Mouse (Mus musculus): Measurements from ENCODE around the gene Qpct. TPM values are rescaled to one million over a fixed set of nuclear protein-coding genes. Genes with fewer than 3 reads are reported as not detected.

The Qpct gene
- polyA plus RNA-seq (2012; ENCODE audit: insufficient read depth, insufficient read length, low replicate concordance, missing spikeins), result not detected in 2 replicates

DNA sequence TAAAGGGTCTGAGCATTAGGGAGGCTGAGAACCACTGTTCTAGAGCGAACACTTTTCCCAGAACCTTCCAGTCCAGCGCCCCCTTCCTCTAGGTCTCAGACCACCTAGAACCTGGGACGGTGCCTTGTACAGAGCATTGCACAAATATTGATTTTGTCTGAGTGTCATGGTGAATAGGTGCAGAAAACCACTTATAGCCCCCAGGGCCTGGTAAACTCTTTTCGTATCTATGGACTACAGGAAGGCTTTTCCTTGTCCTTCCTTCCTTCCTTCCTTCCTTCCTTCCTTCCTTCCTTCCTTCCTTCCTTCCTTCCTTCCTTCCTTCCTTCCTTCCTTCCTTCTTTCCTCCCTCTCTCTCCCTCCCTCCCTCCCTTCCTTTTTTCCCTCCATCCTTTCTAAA, at the start of gene Qpct:
Gene Qpct (plus strand): TSS at position 301 of the 400 bp plus-strand sequence.
- WGBS, result 79% methylated on average over 4 of the region's 4 CpGs
- H3K27ac ChIP-seq (ENCODE audit: insufficient read depth, low read depth, low read length), result peak within 1 kb of the TSS; percentile 59

DNA sequence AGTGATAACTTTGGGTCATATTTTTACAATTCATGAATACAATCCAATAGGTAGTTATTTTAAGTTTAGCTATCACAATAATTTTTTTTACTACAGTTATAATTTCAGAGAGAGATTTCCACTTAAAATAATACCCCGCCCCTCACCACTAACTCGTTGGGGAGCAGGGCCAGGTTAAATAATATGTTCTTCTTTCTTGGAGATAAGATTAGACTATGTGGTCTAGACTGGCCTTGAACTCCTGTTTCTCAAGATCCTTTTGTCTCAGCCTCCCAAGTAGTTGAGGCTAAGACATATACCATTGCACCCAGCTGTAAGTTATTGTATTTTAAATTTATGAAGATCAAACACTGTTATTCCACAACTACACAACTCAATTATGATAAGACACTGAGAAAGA, 38.1 kb upstream of the Qpct start:
- Histone ChIP-seq H3K4me3 (ENCODE audit: insufficient read depth, low read depth, low read length) (no peak overlapping the region), H3K4me1 (ENCODE audit: control insufficient read depth, insufficient read depth, low read length) (peaks cover 2% of the 10 kb centered on the region; the same call in 1 of the 2 replicates), H3K27ac (ENCODE audit: insufficient read depth, low read depth, low read length) (no peak overlapping the region)
- no peak for TF ChIP-seq CTCF (IDR thresholded peaks at IDR 0.05; ENCODE audit: insufficient read depth, low read depth, low read length)
- no peak for TF ChIP-seq POLR2A (IDR thresholded peaks at IDR 0.05; ENCODE audit: insufficient read depth, low read depth, low read length)
- WGBS, result 76% methylated on average over 2 of the region's 2 CpGs

More for the DNA sequence above, at the start of gene Qpct:
- TF ChIP-seq POLR2A (IDR thresholded peaks at IDR 0.05; ENCODE audit: insufficient read depth, low read depth, low read length) (no peak), CTCF (IDR thresholded peaks at IDR 0.05; ENCODE audit: insufficient read depth, low read depth, low read length) (no peak)
- no peaks in the 10 kb centered on the region for H3K4me1 ChIP-seq (ENCODE audit: control insufficient read depth, insufficient read depth, low read length)
- peak within 1 kb of the TSS; percentile 68 for H3K4me3 ChIP-seq (ENCODE audit: insufficient read depth, low read depth, low read length)

DNA sequence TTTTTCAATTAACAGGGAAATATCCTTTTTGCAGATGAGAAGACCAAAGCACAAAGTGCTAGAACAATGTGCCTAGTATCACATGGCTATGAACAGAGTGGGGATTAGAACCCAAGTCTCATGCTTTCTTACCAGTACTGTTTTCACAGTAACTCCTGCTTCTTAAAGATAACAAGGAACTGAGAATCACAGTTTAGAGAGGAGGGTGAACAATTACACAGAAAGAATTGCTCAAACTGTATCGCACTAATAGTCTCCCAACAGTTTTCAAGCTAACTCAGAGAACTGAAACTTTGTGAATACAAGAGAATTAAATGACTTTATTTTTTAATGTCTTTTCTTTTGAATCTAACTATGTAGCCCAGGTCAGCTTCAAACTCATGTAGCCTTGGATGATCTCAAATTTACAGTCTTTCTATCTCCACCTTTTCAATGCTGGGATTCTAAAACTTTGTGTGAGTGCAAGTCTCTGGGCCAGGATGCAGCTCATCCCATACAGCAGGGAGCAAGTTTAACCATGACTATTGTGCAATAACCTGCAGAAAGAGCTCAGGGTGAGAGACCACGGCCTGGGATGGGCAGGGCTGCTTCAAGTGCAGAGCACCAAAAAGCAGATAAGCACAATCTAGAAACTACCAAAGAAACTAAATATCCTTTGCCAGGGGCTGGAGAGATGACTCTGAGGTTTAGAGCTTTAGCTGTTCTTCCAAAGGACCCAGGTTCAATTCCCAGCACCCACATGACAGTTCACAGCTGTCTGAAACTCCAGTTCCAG, 36.6 kb upstream of the Qpct start:
- 96% methylated on average over 2 of the region's 2 CpGs for WGBS
- Histone ChIP-seq H3K4me3 (ENCODE audit: insufficient read depth, low read depth, low read length) (no peak overlapping the region), H3K4me1 (ENCODE audit: control insufficient read depth, insufficient read depth, low read length) (peaks cover 2% of the 10 kb centered on the region; the same call in 1 of the 2 replicates), H3K27ac (ENCODE audit: insufficient read depth, low read depth, low read length) (no peak overlapping the region)
- TF ChIP-seq POLR2A (IDR thresholded peaks at IDR 0.05; ENCODE audit: insufficient read depth, low read depth, low read length), result no peak
- TF ChIP-seq CTCF (IDR thresholded peaks at IDR 0.05; ENCODE audit: insufficient read depth, low read depth, low read length), result no peak

DNA sequence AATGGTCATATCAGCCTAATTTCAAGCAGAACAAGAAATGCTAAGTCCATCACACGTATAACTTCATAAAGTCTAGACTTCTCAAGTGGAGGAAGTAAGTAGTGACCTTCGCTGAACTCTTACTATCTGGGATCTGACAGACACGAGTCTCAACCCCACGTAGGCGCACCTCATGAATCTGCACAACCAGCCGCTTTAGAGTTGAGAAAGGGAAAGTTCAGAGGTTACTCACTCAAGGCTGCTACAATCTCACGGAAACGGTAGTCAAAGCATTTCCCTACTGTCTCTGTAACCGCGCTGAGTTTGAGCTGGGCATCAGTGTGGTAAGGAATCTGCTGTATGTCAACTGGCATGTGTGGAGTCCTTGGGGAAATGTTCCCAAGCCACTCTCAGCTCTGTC, 35.9 kb upstream of the Qpct start:
- peaks cover 3% of the 10 kb centered on the region; the same call in 1 of the 2 replicates for H3K4me1 ChIP-seq (ENCODE audit: control insufficient read depth, insufficient read depth, low read length)
- 92% methylated on average over 10 of the region's 10 CpGs for WGBS
- no peak overlapping the region for H3K27ac ChIP-seq (ENCODE audit: insufficient read depth, low read depth, low read length)
- H3K4me3 ChIP-seq (ENCODE audit: insufficient read depth, low read depth, low read length), result no peak overlapping the region
- TF ChIP-seq CTCF (IDR thresholded peaks at IDR 0.05; ENCODE audit: insufficient read depth, low read depth, low read length), result no peak
- no peak for TF ChIP-seq POLR2A (IDR thresholded peaks at IDR 0.05; ENCODE audit: insufficient read depth, low read depth, low read length)

DNA sequence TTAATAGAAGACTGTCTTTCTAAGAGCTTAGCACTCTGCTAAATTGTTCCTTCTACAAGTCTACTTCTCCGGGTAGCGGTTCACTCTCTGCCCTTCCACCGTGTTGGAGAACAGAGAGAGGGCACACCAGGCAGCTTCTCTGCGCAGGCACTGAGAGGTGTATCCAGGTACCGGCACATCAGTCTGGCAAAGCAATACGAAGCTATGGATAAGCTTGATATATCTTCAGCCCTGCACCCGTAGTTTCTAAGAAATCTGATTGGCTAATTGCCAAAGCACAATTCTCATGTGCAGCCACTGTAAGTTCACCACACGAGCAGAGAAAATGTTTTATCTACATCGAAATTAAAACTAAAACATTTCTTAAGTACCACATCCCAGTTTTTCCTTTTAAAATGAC, 33.3 kb upstream of the Qpct start:
- H3K4me1 ChIP-seq (ENCODE audit: control insufficient read depth, insufficient read depth, low read length), result peaks cover 7% of the 10 kb centered on the region; the same call in 1 of the 2 replicates
- H3K4me3 ChIP-seq (ENCODE audit: insufficient read depth, low read depth, low read length), result peak overlapping the region; percentile 10; the same call in 1 of the 2 replicates
- no peak for TF ChIP-seq CTCF (IDR thresholded peaks at IDR 0.05; ENCODE audit: insufficient read depth, low read depth, low read length)
- TF ChIP-seq POLR2A (IDR thresholded peaks at IDR 0.05; ENCODE audit: insufficient read depth, low read depth, low read length), result no peak
- no peak overlapping the region for H3K27ac ChIP-seq (ENCODE audit: insufficient read depth, low read depth, low read length)
- 39% methylated on average over 9 of the region's 9 CpGs for WGBS

DNA sequence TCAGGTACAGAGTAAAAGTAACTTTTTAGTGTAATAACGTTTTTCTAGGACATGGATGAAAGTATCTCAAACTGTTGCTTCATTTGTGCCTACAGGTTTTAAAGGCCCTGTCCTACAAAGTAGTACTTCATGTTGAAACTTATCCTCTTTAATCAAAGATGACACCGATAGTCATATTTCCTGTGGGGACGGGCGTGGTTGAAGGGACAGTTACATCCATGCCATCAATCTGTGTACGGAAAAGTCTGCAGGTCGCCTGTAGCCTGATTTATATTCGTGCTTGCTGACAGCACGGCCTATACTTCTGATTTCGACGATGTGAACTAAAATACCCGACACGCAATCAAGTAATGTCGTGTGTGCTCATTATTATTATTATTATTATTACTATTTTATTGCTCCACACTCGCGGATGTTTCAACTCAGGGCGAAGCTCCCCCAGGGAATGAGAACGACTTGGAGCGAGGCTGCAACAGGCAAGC, 31.9 kb upstream of the Qpct start:
- WGBS, result 14% methylated on average over 18 of the region's 18 CpGs
- Histone ChIP-seq H3K4me3 (ENCODE audit: insufficient read depth, low read depth, low read length) (peak overlapping the region; percentile 98), H3K4me1 (ENCODE audit: control insufficient read depth, insufficient read depth, low read length) (peaks cover 7% of the 10 kb centered on the region; the same call in 1 of the 2 replicates), H3K27ac (ENCODE audit: insufficient read depth, low read depth, low read length) (no peak overlapping the region)
- TF ChIP-seq CTCF (IDR thresholded peaks at IDR 0.05; ENCODE audit: insufficient read depth, low read depth, low read length) (no peak), POLR2A (IDR thresholded peaks at IDR 0.05; ENCODE audit: insufficient read depth, low read depth, low read length) (no peak)

DNA sequence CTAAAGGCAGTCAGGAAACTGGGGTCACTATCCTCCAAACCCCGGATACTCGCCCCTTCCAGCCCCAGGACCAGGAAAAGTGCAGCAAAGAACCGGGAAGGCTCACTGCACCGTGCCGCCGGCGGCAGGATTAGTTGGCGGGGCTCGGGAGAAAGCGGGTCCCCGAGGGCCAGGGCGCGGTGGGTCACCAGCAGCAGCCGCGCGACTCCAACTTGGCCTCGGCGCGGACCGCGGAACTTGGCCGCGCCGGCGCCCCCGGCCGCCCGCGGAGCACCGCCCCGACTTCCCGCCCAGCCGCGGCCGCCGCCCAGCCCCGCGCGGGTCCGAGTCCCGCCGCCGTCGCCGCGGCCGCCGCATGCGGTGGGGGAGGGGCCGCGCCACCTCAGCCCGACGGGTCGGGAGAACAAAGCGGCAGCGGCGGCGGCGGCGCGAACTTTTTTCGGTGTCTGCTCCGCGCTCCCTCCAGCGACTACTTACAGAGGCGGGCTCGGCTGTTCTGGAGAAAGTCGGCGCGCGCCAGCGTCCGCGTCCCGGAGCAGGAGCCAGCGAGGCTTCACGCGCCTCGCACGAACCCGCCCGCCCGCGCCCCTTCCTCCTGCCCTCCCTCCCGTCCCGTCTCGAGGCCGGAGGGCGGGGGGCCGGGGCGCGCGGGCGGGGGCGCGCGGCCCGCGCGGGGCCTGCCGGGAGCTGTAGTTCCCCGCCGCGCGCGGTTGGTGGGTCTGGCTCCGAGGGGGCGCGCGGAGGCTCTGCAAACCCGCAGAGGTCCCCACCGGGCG, 31.3 kb upstream of the Qpct start, which contains the start of gene Prkd3:
Gene Prkd3 (minus strand): TSS at position 609 of the 776 bp plus-strand sequence.
- no peak within 1 kb of the TSS for H3K27ac ChIP-seq (ENCODE audit: insufficient read depth, low read depth, low read length)
- H3K4me3 ChIP-seq (ENCODE audit: insufficient read depth, low read depth, low read length), result peak within 1 kb of the TSS; percentile 98
- TF ChIP-seq POLR2A (IDR thresholded peaks at IDR 0.05; ENCODE audit: insufficient read depth, low read depth, low read length) (no peak), CTCF (IDR thresholded peaks at IDR 0.05; ENCODE audit: insufficient read depth, low read depth, low read length) (no peak)
- 2% methylated on average over 100 of the region's 113 CpGs for WGBS
- peaks cover 7% of the 10 kb centered on the region; the same call in 1 of the 2 replicates for H3K4me1 ChIP-seq (ENCODE audit: control insufficient read depth, insufficient read depth, low read length)

GRCm38 (mm10) chr17:79020984-79021335, 30.7 kb upstream of the Qpct start:
- Histone ChIP-seq H3K4me3 (ENCODE audit: insufficient read depth, low read depth, low read length) (peak overlapping the region; percentile 98), H3K4me1 (ENCODE audit: control insufficient read depth, insufficient read depth, low read length) (peaks cover 7% of the 10 kb centered on the region; the same call in 1 of the 2 replicates), H3K27ac (ENCODE audit: insufficient read depth, low read depth, low read length) (no peak overlapping the region)
- WGBS, result 1% methylated on average over 24 of the region's 24 CpGs
- TF ChIP-seq CTCF (IDR thresholded peaks at IDR 0.05; ENCODE audit: insufficient read depth, low read depth, low read length), result no peak
- TF ChIP-seq POLR2A (IDR thresholded peaks at IDR 0.05; ENCODE audit: insufficient read depth, low read depth, low read length), result no peak
